Mouse (Mus musculus): ENCODE measurements around the gene Rbm47.

GRCm38 (mm10) chr5:65997813-65998212 lies 175.1 kb downstream of the Rbm47 start:
- TF ChIP-seq EP300 (IDR thresholded peaks at IDR 0.05; ENCODE audit: insufficient read depth, low read depth, low read length) (no peak), POLR2A (IDR thresholded peaks at IDR 0.05; ENCODE audit: insufficient read depth, low read depth, low read length) (no peak)

Measured in heart, adult 2 months (tissue).